Mouse (Mus musculus) lung, adult 2 months (tissue): ENCODE measurements around the gene Gopc. TPM values are rescaled to one million over a fixed set of nuclear protein-coding genes. Genes with fewer than 3 reads are reported as not detected.

Experiments used
- DNase-seq: peaks from one replicate; pipeline ENCODE4 v3.0.0; 2022
- H3K4me1 ChIP-seq: fragments of 200-500 bp; 2 replicates; pipeline ENCODE4 v1.6.1; 2011; ENCODE audit warnings: low read length; ENCODE audit not compliant: control insufficient read depth, insufficient read depth
- H3K4me3 ChIP-seq: fragments of 200-500 bp; replicated peaks from 2 replicates; pipeline ENCODE3; 2011; ENCODE audit warnings: low read depth, mild to moderate bottlenecking, control low read depth, low read length; ENCODE audit errors: extremely low read depth
- CTCF ChIP-seq: fragments of 200-500 bp; IDR thresholded peaks from 2 replicates; pipeline ENCODE4 v1.5.1; 2011; ENCODE audit warnings: mild to moderate bottlenecking, low read length, control low read depth; ENCODE audit not compliant: insufficient read depth
- POLR2A ChIP-seq: fragments of 200-500 bp; IDR thresholded peaks from 2 replicates; pipeline ENCODE4 v1.6.1; 2011; ENCODE audit warnings: low read depth, mild to moderate bottlenecking, control low read depth, low read length, borderline replicate concordance; ENCODE audit errors: extremely low read depth
- WGBS: fragments of 180-500 bp; shearing (Covaris S2); methylation state at CpG from one replicate; pipeline ENCODE4 v1.1.7; 2018; 5-methylcytosine and 5-hydroxymethylcytosine counted together
- polyA plus RNA-seq: library from polyadenylated mRNA; depleted of rRNA; stranded (reverse); fragments of >200 nt; gene quantifications from 2 replicates; pipeline ENCODE4 v1.2.3, GENCODE M21; 2012; rRNA removed

Gopc gene
- polyA plus RNA-seq, 1 experiment = 6.4 TPM

DNA sequence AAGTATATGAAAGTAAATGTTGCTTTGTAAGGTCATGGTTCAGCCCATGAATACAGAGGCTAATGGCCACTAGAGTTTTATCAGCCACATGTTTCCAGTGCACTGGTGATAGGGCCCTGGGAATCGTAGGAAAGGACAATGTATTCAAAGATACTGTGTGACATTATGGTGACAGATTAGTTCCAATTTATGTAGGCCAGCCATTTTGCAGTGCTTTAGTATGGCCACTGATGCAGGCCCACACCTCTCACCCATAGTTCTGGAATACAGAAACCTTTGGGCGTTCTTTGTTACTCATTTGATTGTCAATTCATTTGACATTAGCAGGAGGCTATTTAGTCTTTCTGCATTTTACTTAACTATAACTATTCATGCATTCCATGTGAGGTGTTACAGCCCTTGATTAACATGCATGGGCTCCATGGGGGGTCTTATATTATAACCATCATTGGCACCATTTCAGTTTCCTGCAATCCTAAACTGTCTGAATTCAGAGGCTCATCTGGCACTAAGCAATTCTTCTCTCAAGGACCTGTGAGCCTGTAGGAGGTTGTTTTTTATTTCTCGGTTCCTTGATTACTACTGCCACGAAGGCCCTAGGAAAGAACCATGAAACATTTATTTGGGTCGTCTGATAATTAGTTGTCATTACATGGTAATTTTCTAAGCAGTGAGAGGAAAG lies 93.9 kb downstream of the Gopc start:
- Histone ChIP-seq H3K4me3 (no peak overlapping the region), H3K4me1 (no peaks in the 10 kb centered on the region; the same call in 1 of the 2 replicates)
- no peak for TF ChIP-seq CTCF
- TF ChIP-seq POLR2A = no peak
- WGBS = 94% methylated on average over 5 of the region's 5 CpGs
- no peak for DNase-seq

Other genes starting within 250 kb of the Gopc start
- 0.11 and 0.38 TPM in 2 replicates for gene Ros1, start 186.9 kb downstream of the Gopc start, polyA plus RNA-seq
- gene Dcbld1, start 148.5 kb downstream of the Gopc start, polyA plus RNA-seq = 7.7 and 8.2 TPM in 2 replicates
- not detected in 2 replicates for gene Gm26741, start 23.4 kb downstream of the Gopc start, polyA plus RNA-seq
- gene Nepn, start 6.8 kb upstream of the Gopc start, polyA plus RNA-seq = 0.12 TPM in 1 of 2 replicates, not detected in the other
- 11.0 and 15.1 TPM in 2 replicates for gene Nus1, start 35.4 kb upstream of the Gopc start, polyA plus RNA-seq